Mouse (Mus musculus) testis, adult 2 months (tissue): Measurements from ENCODE around the gene Ttn.

Experiments used
- CTCF ChIP-seq: fragments of 200-500 bp; IDR thresholded peaks from 2 replicates; pipeline ENCODE4 v1.5.1; 2012; ENCODE audit warnings: low read depth, mild to moderate bottlenecking, inconsistent platforms, low read length, moderate library complexity; ENCODE audit not compliant: control insufficient read depth, insufficient read depth, insufficient replicate concordance
- POLR2A ChIP-seq: fragments of 200-500 bp; IDR thresholded peaks from 2 replicates; pipeline ENCODE4 v1.6.1; 2012; ENCODE audit warnings: low read depth, mild to moderate bottlenecking, inconsistent platforms, low read length, moderate library complexity; ENCODE audit not compliant: control insufficient read depth

DNA sequence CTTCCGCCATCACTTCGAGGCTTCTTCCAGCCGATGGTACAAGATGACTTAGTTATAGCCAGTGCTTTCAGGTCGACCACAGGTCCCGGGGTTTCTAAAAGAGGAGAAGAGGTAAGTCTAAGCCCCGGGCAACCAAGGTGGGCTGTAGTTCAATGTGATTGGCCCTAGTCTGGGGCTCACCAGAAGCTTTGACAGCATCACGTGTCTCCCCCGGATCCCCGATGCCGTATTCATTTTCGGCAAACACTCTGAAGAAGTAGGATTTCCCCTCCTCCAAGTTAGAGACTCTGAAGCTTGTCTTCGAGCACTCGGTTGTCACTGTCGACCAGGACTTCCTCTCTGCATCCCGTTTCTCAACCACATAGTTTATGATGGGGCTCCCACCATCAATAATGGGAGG is 225.9 kb downstream of the Ttn start:
- no peak for TF ChIP-seq POLR2A
- no peak for TF ChIP-seq CTCF
